Mouse (Mus musculus) intestine, embryonic 14.5 days (tissue): ENCODE measurements around the gene Pdcd10. TPM values are rescaled to one million over a fixed set of nuclear protein-coding genes. Genes with fewer than 3 reads are reported as not detected.
A peak's percentile ranks its signal among the peaks of the same experiment; 100 is the strongest.

Experiments used
- ATAC-seq: fragments of 200-750 bp; cut with Nextera tagmentation; replicated peaks from 2 replicates; pipeline ENCODE4 v1.8.0; 2017; ENCODE audit warnings: low read depth, moderate number of reproducible peaks, moderate TSS enrichment, moderate library complexity; ENCODE audit not compliant: low FRiP score, low TSS enrichment
- DNase-seq: peaks from one replicate; pipeline ENCODE4 v3.0.0-alpha.2; 2018; ENCODE audit warnings: low spot score
- H3K27ac ChIP-seq: fragments of 300-500 bp; sonication (generic); 2 replicates; pipeline ENCODE4 v1.5.1; 2014; ENCODE audit warnings: low read depth, mild to moderate bottlenecking, control low read depth
- H3K27me3 ChIP-seq: fragments of 300-500 bp; sonication (generic); replicated peaks from 2 replicates; pipeline ENCODE4 v1.6.1; 2014; ENCODE audit warnings: low read length, control low read depth; ENCODE audit not compliant: control insufficient read depth, insufficient read depth
- H3K36me3 ChIP-seq: fragments of 300-500 bp; sonication (generic); 2 replicates; pipeline ENCODE4 v1.6.1; 2014; ENCODE audit warnings: low read length, control low read depth; ENCODE audit not compliant: control insufficient read depth, insufficient read depth
- H3K4me1 ChIP-seq: fragments of 300-500 bp; sonication (generic); replicated peaks from 2 replicates; pipeline ENCODE4 v1.6.1; 2014; ENCODE audit warnings: low read length, control low read depth, mixed read lengths; ENCODE audit not compliant: control insufficient read depth, insufficient read depth
- H3K4me2 ChIP-seq: fragments of 300-500 bp; sonication (generic); 2 replicates; pipeline ENCODE4 v1.6.1; 2014; ENCODE audit warnings: low read length
- H3K4me3 ChIP-seq: fragments of 300-500 bp; sonication (generic); 2 replicates; pipeline ENCODE4 v1.5.1; 2014; ENCODE audit warnings: low read depth, low read length, control low read depth, mixed read lengths
- H3K9ac ChIP-seq: fragments of 300-500 bp; sonication (generic); 2 replicates; pipeline ENCODE4 v1.6.1; 2014; ENCODE audit warnings: mild to moderate bottlenecking, low read length
- H3K9me3 ChIP-seq: fragments of 300-500 bp; sonication (generic); 2 replicates; pipeline ENCODE4 v1.6.1; 2016; ENCODE audit warnings: low read length, control low read depth; ENCODE audit not compliant: control insufficient read depth
- WGBS: fragments of 180-500 bp; shearing (Covaris S2); extraction: QIAGEN DNeasy Blood & Tissue Kit; methylation state at CpG from one replicate; pipeline ENCODE4 v1.1.7; 2014; 5-methylcytosine and 5-hydroxymethylcytosine counted together
- polyA plus RNA-seq: library from polyadenylated mRNA; unstranded; fragments of >200 nt; fragmentation: Nextera tagmentation; extraction: Ambion mirVana; gene quantifications from 2 replicates; pipeline ENCODE4 v1.2.1, GENCODE M21; 2014

The Pdcd10 gene
- polyA plus RNA-seq, 1 experiment from 2014 or later = 92.7 TPM

DNA sequence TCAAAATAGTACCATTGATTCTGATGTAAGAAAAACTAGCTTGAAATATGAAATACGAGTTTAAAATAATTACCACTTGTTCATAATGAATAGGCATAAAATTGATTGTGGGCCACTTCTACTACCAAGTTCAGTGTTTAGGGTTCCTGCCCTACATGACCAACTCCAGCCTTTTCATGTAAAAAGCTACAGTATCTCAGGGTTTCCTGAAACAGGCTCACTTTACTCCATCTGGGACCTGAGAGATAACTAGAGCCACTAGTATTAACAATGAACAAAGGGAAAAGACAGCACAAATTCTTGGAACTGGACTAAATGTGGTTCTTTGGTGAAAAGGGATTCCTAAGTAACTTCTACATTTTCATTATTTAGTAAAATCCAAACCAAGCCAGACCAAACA is 12.4 kb downstream of the Pdcd10 start:
- H3K9me3 ChIP-seq = no peaks in the 10 kb centered on the region
- peaks cover 15% of the 10 kb centered on the region for H3K36me3 ChIP-seq
- no peak overlapping the region for H3K4me2 ChIP-seq
- H3K27me3 ChIP-seq = no peaks in the 10 kb centered on the region
- H3K9ac ChIP-seq = no peak overlapping the region
- H3K4me1 ChIP-seq = no peaks in the 10 kb centered on the region
- WGBS = 86% methylated on average over 1 of the region's 1 CpGs
- ATAC-seq = no peak
- H3K4me3 ChIP-seq = no peak overlapping the region
- DNase-seq = no peak
- no peak overlapping the region for H3K27ac ChIP-seq

DNA sequence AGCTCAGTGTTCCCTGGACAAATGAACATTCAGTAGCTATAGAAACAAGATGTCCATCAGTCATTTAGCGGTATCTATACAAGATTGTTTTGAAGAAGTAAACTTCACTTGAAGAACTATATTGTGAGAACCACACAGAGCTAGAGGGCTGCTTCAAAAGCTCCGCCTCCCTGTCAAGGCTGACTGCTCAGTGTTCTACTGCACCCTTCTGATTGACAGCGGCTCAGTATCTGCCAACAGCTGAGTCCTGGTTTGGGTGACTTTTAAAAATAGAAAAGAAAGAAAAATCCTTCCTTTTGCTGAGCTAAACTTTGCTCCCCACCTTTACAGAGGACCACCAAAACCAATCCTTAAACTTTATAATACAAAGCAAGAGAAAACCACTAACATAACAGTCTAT is 13.8 kb downstream of the Pdcd10 start:
- H3K27ac ChIP-seq = no peak overlapping the region
- no peak for ATAC-seq
- no peak for DNase-seq
- no peaks in the 10 kb centered on the region for H3K9me3 ChIP-seq
- no peaks in the 10 kb centered on the region for H3K4me1 ChIP-seq
- H3K4me3 ChIP-seq = no peak overlapping the region
- H3K27me3 ChIP-seq = no peaks in the 10 kb centered on the region
- no peak overlapping the region for H3K4me2 ChIP-seq
- H3K36me3 ChIP-seq = peaks cover 23% of the 10 kb centered on the region
- H3K9ac ChIP-seq = no peak overlapping the region
- WGBS = 93% methylated on average over 3 of the region's 3 CpGs

DNA sequence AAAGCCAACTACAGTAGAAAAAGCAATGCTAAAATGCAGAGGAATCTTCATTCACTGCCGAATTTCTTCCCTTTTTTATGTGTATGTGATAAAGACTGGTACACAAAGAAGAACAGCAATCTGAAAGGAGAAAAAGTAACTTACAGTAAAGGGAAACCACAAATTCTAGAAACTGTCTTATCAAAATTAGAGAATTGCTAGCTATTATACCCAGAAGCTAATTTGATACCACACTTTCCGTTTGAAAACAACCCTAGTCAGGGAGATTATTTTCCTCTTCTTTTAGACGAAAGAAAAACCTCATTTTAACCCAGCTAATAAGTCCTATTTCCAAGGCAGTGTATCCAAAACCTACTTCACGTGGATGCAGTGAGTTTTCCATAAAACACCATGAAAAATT is 15.4 kb downstream of the Pdcd10 start:
- Histone ChIP-seq H3K4me3 (no peak overlapping the region), H3K36me3 (peaks cover 33% of the 10 kb centered on the region), H3K9me3 (no peaks in the 10 kb centered on the region), H3K9ac (no peak overlapping the region), H3K4me1 (no peaks in the 10 kb centered on the region), H3K27ac (no peak overlapping the region), H3K4me2 (no peak overlapping the region), H3K27me3 (no peaks in the 10 kb centered on the region)
- 91% methylated on average over 4 of the region's 4 CpGs for WGBS
- ATAC-seq (no peak), DNase-seq (no peak)

DNA sequence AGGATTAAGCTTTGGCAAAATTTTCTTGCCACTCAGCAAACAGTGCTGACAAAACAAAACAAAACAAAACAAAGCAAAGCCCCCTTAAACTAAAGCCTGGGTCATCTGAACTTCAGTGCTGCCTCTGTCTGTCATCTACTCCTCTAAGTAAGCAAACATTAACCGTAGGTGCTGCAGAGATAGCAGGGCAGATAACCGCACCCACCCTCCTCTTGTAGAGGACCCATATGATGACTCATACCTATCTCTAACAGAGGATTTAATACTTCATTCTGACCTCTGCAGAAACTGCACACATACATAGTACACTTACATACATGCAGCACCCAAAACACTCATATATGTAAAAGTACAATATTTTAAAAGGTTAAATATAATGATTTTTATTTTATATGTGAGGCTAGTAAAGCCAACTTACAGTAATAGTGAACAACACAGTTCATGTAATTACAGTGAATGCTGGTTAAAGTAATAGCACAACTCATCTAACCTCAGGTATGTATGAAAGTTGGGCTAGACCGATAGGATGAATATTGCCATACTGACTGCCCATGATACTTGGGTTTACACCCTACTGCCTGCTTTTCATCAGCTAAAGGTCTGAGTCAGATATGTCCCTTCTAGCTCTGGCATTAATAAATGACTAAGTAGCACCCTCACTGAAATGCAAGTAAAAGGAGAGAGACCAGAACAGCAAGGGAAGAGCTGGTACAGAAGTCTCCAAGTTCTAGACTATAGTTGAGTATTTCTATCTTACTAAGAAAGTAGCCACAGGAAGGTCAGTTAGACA is 22.4 kb downstream of the Pdcd10 start:
- WGBS = 83% methylated on average over 3 of the region's 3 CpGs
- no peak overlapping the region for H3K4me3 ChIP-seq

DNA sequence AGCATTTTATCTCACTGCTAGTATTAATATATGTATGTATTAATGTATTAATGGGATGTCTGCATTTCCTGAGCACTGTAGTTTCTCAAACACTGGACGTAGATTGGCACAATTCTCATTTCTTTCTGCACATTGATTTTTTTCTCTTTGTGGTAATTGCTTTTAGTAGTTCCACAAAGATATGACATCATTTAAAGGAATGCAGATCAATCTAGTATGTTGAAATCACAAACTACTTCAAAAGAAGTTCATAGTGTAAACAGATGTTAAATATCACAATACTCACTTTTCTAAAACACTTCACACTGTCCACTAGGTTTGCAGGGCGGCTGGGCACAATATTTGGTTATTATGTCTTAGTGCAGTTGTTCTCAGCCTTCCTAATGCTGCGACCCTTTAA is 25.6 kb downstream of the Pdcd10 start:
- Histone ChIP-seq H3K4me1 (no peaks in the 10 kb centered on the region; the same call in 1 of the 2 replicates), H3K4me3 (no peak overlapping the region), H3K4me2 (no peak overlapping the region), H3K36me3 (peaks cover 21% of the 10 kb centered on the region), H3K27me3 (no peaks in the 10 kb centered on the region), H3K27ac (no peak overlapping the region), H3K9ac (no peak overlapping the region), H3K9me3 (no peaks in the 10 kb centered on the region)
- WGBS = 73% methylated on average over 3 of the region's 3 CpGs
- ATAC-seq (no peak), DNase-seq (no peak)

More for the DNA sequence above, 22.4 kb downstream of the Pdcd10 start:
- ATAC-seq (no peak), DNase-seq (no peak)
- Histone ChIP-seq H3K27me3 (no peaks in the 10 kb centered on the region), H3K4me2 (no peak overlapping the region), H3K27ac (no peak overlapping the region), H3K9ac (no peak overlapping the region), H3K36me3 (peaks cover 18% of the 10 kb centered on the region), H3K4me1 (no peaks in the 10 kb centered on the region; the same call in 1 of the 2 replicates), H3K9me3 (no peaks in the 10 kb centered on the region)

DNA sequence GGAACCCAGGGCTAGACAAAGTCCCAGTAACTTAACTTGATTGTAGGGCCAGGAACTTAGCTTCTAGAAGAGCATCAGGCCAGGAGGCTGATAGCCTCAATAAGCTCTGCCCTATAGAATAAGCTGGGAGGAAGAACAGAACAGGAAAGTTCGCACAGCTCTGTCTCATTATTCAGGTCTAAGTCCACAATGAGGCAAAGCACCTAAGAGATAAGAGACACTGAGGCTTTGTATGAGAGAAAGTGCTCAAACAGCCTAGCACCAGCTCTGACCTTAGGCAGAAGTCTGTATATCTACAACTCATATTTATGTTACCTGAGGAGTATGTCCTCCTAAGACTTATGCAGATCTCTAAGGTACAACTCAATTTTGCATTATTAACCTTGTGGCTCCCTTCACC is 34.1 kb downstream of the Pdcd10 start:
- H3K4me3 ChIP-seq = no peak overlapping the region
- no peak overlapping the region for H3K27ac ChIP-seq
- H3K36me3 ChIP-seq = peaks cover 47% of the 10 kb centered on the region
- no peaks in the 10 kb centered on the region for H3K27me3 ChIP-seq
- no peaks in the 10 kb centered on the region for H3K9me3 ChIP-seq
- H3K4me2 ChIP-seq = no peak overlapping the region
- DNase-seq = no peak
- no peaks in the 10 kb centered on the region for H3K4me1 ChIP-seq
- H3K9ac ChIP-seq = no peak overlapping the region
- WGBS = 78% methylated on average over 1 of the region's 1 CpGs
- ATAC-seq = no peak; the same call in 1 of the 2 replicates

DNA sequence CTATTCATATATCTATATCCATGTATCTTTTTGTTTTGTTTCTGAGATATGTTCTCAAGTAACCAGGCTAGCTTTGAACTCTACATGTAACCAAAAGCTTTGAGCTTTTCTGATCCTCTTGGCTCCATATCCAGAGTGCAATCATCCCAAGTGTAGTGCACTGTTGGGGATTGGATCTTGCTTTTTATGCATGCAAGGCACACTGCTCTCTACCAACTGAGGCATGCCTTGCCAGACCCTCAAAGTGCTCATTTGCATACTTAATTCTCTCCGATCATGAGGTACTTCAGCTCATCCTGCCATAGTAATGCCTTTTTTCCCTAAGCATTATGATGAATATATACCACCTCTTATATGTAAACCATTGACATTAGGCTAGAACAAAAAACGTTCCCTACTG is 35.3 kb downstream of the Pdcd10 start:
- Histone ChIP-seq H3K4me1 (no peaks in the 10 kb centered on the region), H3K4me3 (no peak overlapping the region), H3K36me3 (peaks cover 36% of the 10 kb centered on the region), H3K27me3 (no peaks in the 10 kb centered on the region), H3K9ac (no peak overlapping the region), H3K27ac (no peak overlapping the region), H3K4me2 (no peak overlapping the region), H3K9me3 (no peaks in the 10 kb centered on the region)
- DNase-seq (no peak), ATAC-seq (no peak)
- 81% methylated on average over 2 of the region's 2 CpGs for WGBS

DNA sequence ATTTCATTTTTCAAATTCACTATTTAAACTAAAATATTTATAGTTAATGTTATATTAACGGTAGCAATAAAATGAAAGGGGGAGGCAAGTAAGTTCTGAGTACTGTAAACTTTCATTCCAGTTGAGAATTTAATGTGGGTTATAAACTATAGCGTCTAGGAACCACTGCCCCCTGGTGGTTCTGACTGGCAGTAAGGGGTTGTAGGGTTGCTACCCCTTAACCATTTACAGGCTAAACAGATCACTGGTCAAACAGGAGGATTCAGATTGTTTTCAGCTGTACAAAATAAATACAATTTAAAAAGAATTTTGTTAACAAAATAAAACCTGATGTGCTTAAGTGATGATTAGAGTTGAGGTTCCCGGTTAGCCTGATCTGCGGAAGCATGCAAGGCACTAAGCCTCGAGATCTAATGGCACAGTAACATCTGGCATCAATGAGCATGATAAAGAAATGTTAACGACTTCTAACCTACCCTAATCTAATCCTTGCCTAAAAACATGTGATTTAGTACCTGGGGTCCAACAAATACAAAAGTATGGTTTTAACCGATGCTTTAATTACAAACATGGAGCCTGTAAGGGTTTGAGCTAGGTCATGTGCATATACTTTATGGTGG is 38.9 kb downstream of the Pdcd10 start:
- WGBS = 80% methylated on average over 7 of the region's 7 CpGs
- ATAC-seq = no peak
- Histone ChIP-seq H3K27ac (no peak overlapping the region), H3K4me1 (no peaks in the 10 kb centered on the region), H3K36me3 (peaks cover 29% of the 10 kb centered on the region), H3K9me3 (no peaks in the 10 kb centered on the region), H3K4me3 (no peak overlapping the region), H3K9ac (no peak overlapping the region), H3K4me2 (no peak overlapping the region), H3K27me3 (no peaks in the 10 kb centered on the region)
- DNase-seq = peak; percentile 60
